Mouse (Mus musculus): ENCODE measurements at regions not wholly inside any gene's neighbourhood (a gene's known extent, or its start where the extent isn't known, plus 50 kb on each side); places are given as distances from the start of the nearest gene placed in this dataset.

GRCm38 (mm10) chr1:121990653-121991052, 422.9 kb upstream of the Ddx18 start:
- no peak for TF ChIP-seq CTCF (IDR thresholded peaks at IDR 0.05)
- TF ChIP-seq EP300 (IDR thresholded peaks at IDR 0.05): no peak
